Mouse (Mus musculus) heart, postnatal 0 days (tissue): Measurements from ENCODE around the gene Snn. TPM values are rescaled to one million over a fixed set of nuclear protein-coding genes. Genes with fewer than 3 reads are reported as not detected.

Experiments
- ATAC-seq: fragments of 200-750 bp; cut with Nextera tagmentation; 2 replicates; pipeline ENCODE4 v1.8.0; 2017; ENCODE audit warnings: low read depth, moderate number of reproducible peaks, moderate library complexity; ENCODE audit not compliant: insufficient read depth
- DNase-seq: peaks from one replicate; pipeline ENCODE4 v3.0.0-alpha.2; 2016; ENCODE audit warnings: low spot score
- H3K27ac ChIP-seq: fragments of 300-500 bp; sonication (generic); 2 replicates; pipeline ENCODE4 v1.5.1; 2014; ENCODE audit warnings: low read depth, mild to moderate bottlenecking
- H3K27me3 ChIP-seq: fragments of 300-500 bp; sonication (generic); 2 replicates; pipeline ENCODE4 v1.6.1; 2014; ENCODE audit warnings: low read length, mixed read lengths; ENCODE audit not compliant: control insufficient read depth, insufficient read depth
- H3K36me3 ChIP-seq: fragments of 300-500 bp; sonication (generic); replicated peaks from 2 replicates; pipeline ENCODE4 v1.6.1; 2014; ENCODE audit warnings: low read length, mixed read lengths; ENCODE audit not compliant: control insufficient read depth, insufficient read depth
- H3K4me1 ChIP-seq: fragments of 300-500 bp; sonication (generic); 2 replicates; pipeline ENCODE4 v1.6.1; 2014; ENCODE audit warnings: antibody characterized with exemption; ENCODE audit not compliant: control insufficient read depth, insufficient read depth
- H3K4me2 ChIP-seq: fragments of 300-500 bp; sonication (generic); 2 replicates; pipeline ENCODE4 v1.6.1; 2014; ENCODE audit warnings: low read depth, mild to moderate bottlenecking, low read length, moderate library complexity
- H3K4me3 ChIP-seq: fragments of 300-500 bp; sonication (generic); 2 replicates; pipeline ENCODE4 v1.5.1; 2014; ENCODE audit warnings: low read depth, low read length
- H3K9ac ChIP-seq: fragments of 300-500 bp; sonication (generic); replicated peaks from 2 replicates; pipeline ENCODE4 v1.6.1; 2014; ENCODE audit warnings: low read depth, low read length, mixed read lengths
- H3K9me3 ChIP-seq: fragments of 300-500 bp; sonication (generic); replicated peaks from 2 replicates; pipeline ENCODE4 v1.6.1; 2016; ENCODE audit warnings: low read length; ENCODE audit not compliant: control insufficient read depth
- CTCF ChIP-seq: IDR thresholded peaks from 2 replicates; pipeline ENCODE4 v1.5.1; 2016; ENCODE audit warnings: antibody characterized with exemption, control low read depth, low read depth
- EP300 ChIP-seq: IDR thresholded peaks from 2 replicates; pipeline ENCODE4 v1.6.1; 2016; ENCODE audit warnings: antibody characterized with exemption, low read depth
- WGBS: fragments of 180-500 bp; shearing (Covaris S2); extraction: QIAGEN DNeasy Blood & Tissue Kit; methylation state at CpG from one replicate; pipeline ENCODE4 v1.1.7; 2014; 5-methylcytosine and 5-hydroxymethylcytosine counted together
- polyA plus RNA-seq: library from polyadenylated mRNA; unstranded; fragments of >200 nt; fragmentation: Nextera tagmentation; extraction: Ambion mirVana; gene quantifications from 2 replicates; pipeline ENCODE4 v1.2.1, GENCODE M21; 2015
- total RNA-seq: library from RNA; depleted of rRNA; stranded (reverse); fragments of >200 nt; gene quantifications from 2 replicates; pipeline ENCODE4 v1.2.3, GENCODE M21; 2014; ENCODE audit warnings: low replicate concordance; rRNA removed

Snn gene
- total and polyA plus RNA-seq, 2 experiments from 2014 or later, result 32.0 to 91.9 TPM

DNA sequence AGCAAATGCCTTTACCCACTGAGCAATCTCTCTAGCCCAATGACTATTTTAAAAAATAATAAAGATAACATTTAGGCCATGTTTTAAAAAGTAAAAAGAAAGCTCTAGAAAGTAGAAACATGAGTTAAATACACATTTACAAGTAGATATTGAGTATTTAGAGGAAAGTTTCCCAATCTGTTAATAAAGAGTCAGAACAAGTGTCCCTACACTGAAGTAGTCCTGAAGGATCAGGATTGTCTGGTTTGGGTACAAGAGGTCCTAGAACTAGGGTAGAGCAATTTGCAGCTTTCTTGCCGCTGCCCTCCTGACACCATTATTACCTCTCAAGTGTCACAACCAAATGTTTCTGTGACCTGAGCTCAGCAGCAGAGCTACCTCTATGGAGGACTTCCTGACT, 63.4 kb downstream of the Snn start:
- H3K4me3 ChIP-seq, result no peak overlapping the region
- no peak for TF ChIP-seq CTCF
- TF ChIP-seq EP300, result no peak
- DNase-seq (no peak), ATAC-seq (no peak)
- 88% methylated on average over 1 of the region's 1 CpGs for WGBS
- no peaks in the 10 kb centered on the region for H3K9me3 ChIP-seq
- H3K36me3 ChIP-seq, result peaks cover 70% of the 10 kb centered on the region
- H3K27me3 ChIP-seq, result no peaks in the 10 kb centered on the region
- H3K4me2 ChIP-seq, result no peak overlapping the region
- H3K27ac ChIP-seq, result no peak overlapping the region
- no peaks in the 10 kb centered on the region for H3K4me1 ChIP-seq
- H3K9ac ChIP-seq, result no peak overlapping the region

Other genes starting within 250 kb of the Snn start
- not detected in 2 replicates for gene Gm11172, start 248.0 kb upstream of the Snn start, total RNA-seq
- gene Gm11172, start 248.0 kb upstream of the Snn start, polyA plus RNA-seq, result not detected in 2 replicates
- gene Rmi2, start 225.9 kb upstream of the Snn start, total RNA-seq, result 1.6 and 2.1 TPM in 2 replicates
- 0.83 and 1.2 TPM in 2 replicates for gene Rmi2, start 225.9 kb upstream of the Snn start, polyA plus RNA-seq
- gene Litaf, start 5.2 kb downstream of the Snn start, total RNA-seq, result 77.1 and 78.2 TPM in 2 replicates
- 53.8 and 55.7 TPM in 2 replicates for gene Litaf, start 5.2 kb downstream of the Snn start, polyA plus RNA-seq
- gene Txndc11, start 73.7 kb downstream of the Snn start, total RNA-seq, result 35.6 and 55.2 TPM in 2 replicates
- gene Txndc11, start 73.7 kb downstream of the Snn start, polyA plus RNA-seq, result 20.1 and 24.3 TPM in 2 replicates
- gene Zc3h7a, start 115.4 kb downstream of the Snn start, total RNA-seq, result 38.1 and 51.7 TPM in 2 replicates
- 28.6 and 30.3 TPM in 2 replicates for gene Zc3h7a, start 115.4 kb downstream of the Snn start, polyA plus RNA-seq
- gene Rsl1d1, start 142.4 kb downstream of the Snn start, total RNA-seq, result 54.1 and 71.0 TPM in 2 replicates
- 99.2 and 106 TPM in 2 replicates for gene Rsl1d1, start 142.4 kb downstream of the Snn start, polyA plus RNA-seq
- 26.9 and 31.8 TPM in 2 replicates for gene Gspt1, start 193.4 kb downstream of the Snn start, total RNA-seq
- gene Gspt1, start 193.4 kb downstream of the Snn start, polyA plus RNA-seq, result 31.2 and 31.4 TPM in 2 replicates